Mouse (Mus musculus) intestine, embryonic 14.5 days (tissue): ENCODE data around the gene Gm21976. TPM values are rescaled to one million over a fixed set of nuclear protein-coding genes. Genes with fewer than 3 reads are reported as not detected.
A peak's percentile ranks its signal among the peaks of the same experiment; 100 is the strongest.

Experiments used
- ATAC-seq: fragments of 200-750 bp; cut with Nextera tagmentation; replicated peaks from 2 replicates; pipeline ENCODE4 v1.8.0; 2017; ENCODE audit warnings: low read depth, moderate number of reproducible peaks, moderate TSS enrichment, moderate library complexity; ENCODE audit not compliant: low FRiP score, low TSS enrichment
- DNase-seq: peaks from one replicate; pipeline ENCODE4 v3.0.0-alpha.2; 2018; ENCODE audit warnings: low spot score
- H3K27ac ChIP-seq: fragments of 300-500 bp; sonication (generic); 2 replicates; pipeline ENCODE4 v1.5.1; 2014; ENCODE audit warnings: low read depth, mild to moderate bottlenecking, control low read depth
- H3K27me3 ChIP-seq: fragments of 300-500 bp; sonication (generic); replicated peaks from 2 replicates; pipeline ENCODE4 v1.6.1; 2014; ENCODE audit warnings: low read length, control low read depth; ENCODE audit not compliant: control insufficient read depth, insufficient read depth
- H3K36me3 ChIP-seq: fragments of 300-500 bp; sonication (generic); 2 replicates; pipeline ENCODE4 v1.6.1; 2014; ENCODE audit warnings: low read length, control low read depth; ENCODE audit not compliant: control insufficient read depth, insufficient read depth
- H3K4me1 ChIP-seq: fragments of 300-500 bp; sonication (generic); replicated peaks from 2 replicates; pipeline ENCODE4 v1.6.1; 2014; ENCODE audit warnings: low read length, control low read depth, mixed read lengths; ENCODE audit not compliant: control insufficient read depth, insufficient read depth
- H3K4me2 ChIP-seq: fragments of 300-500 bp; sonication (generic); 2 replicates; pipeline ENCODE4 v1.6.1; 2014; ENCODE audit warnings: low read length
- H3K4me3 ChIP-seq: fragments of 300-500 bp; sonication (generic); 2 replicates; pipeline ENCODE4 v1.5.1; 2014; ENCODE audit warnings: low read depth, low read length, control low read depth, mixed read lengths
- H3K9ac ChIP-seq: fragments of 300-500 bp; sonication (generic); 2 replicates; pipeline ENCODE4 v1.6.1; 2014; ENCODE audit warnings: mild to moderate bottlenecking, low read length
- H3K9me3 ChIP-seq: fragments of 300-500 bp; sonication (generic); 2 replicates; pipeline ENCODE4 v1.6.1; 2016; ENCODE audit warnings: low read length, control low read depth; ENCODE audit not compliant: control insufficient read depth
- WGBS: fragments of 180-500 bp; shearing (Covaris S2); extraction: QIAGEN DNeasy Blood & Tissue Kit; methylation state at CpG from one replicate; pipeline ENCODE4 v1.1.7; 2014; 5-methylcytosine and 5-hydroxymethylcytosine counted together
- polyA plus RNA-seq: library from polyadenylated mRNA; unstranded; fragments of >200 nt; fragmentation: Nextera tagmentation; extraction: Ambion mirVana; gene quantifications from 2 replicates; pipeline ENCODE4 v1.2.1, GENCODE M21; 2014

Gene Gm21976
- polyA plus RNA-seq, 1 experiment from 2014 or later = not detected

- ATAC-seq = no peak
- peaks cover 97% of the 10 kb centered on the region for H3K36me3 ChIP-seq
- 73% methylated on average over 9 of the region's 9 CpGs for WGBS
- no peak overlapping the region for H3K9ac ChIP-seq
- no peak overlapping the region for H3K27ac ChIP-seq
- no peak overlapping the region for H3K4me2 ChIP-seq
- H3K9me3 ChIP-seq = no peaks in the 10 kb centered on the region
- no peak for DNase-seq
- H3K4me3 ChIP-seq = no peak overlapping the region
- no peaks in the 10 kb centered on the region for H3K4me1 ChIP-seq
- H3K27me3 ChIP-seq = no peaks in the 10 kb centered on the region
Observed at GRCm38 (mm10) chr13:98254921-98255320, 24.8 kb upstream of the Gm21976 start.

DNA sequence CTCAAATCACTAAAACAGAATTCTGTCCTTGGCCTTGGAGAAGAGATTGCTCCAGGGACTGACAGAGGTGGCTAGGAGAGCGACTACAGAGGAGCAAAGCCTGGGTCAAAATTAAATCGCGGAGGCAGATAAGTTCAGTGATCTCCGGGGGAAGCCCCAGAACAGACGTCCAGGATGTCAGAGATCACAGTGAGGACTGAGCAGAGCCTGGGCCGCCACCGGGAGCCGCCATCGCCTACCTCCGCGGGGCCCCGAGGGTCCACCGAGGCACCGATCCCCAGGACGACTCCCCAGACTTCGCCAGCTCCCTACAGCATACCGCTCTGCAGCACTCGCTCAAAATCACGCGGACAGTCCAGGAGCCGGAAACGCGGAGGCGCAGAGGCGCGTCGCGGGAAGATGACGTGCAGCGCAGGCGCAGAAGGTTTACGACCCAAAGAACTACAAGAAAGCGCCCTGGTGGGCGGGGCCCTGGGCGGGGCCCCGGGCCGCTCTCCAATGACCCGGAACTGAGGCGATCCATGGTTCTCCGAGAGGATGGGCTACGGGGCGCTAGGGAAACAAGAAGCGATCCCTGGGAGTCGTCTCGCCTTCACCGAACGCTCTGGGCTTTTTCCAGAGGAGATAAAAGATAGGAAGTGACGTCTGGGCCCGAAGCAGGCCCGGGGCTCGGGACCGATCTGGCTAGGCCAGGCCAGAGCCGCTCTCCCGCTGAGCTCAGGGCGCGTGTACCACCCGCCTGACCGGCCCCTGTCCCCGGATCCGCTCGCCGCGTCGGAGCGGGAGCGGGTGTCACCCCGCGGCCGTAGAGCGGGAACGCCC, 16.8 kb upstream of the Gm21976 start, which contains the start of the genes Utp15 and Ankra2:
Utp15 (minus strand) TSS at position 406 of the 822 bp plus-strand sequence.
Ankra2 (plus strand) TSS at position 439 of the 822 bp plus-strand sequence.
- H3K4me1 ChIP-seq = peaks cover 17% of the 10 kb centered on the region
- peak within 1 kb of the TSS; percentile 75 for H3K9ac ChIP-seq
- ATAC-seq (peak; percentile 100), DNase-seq (peak; percentile 99)
- H3K4me2 ChIP-seq = peak within 1 kb of the TSS; percentile 82
- peak within 1 kb of the TSS; percentile 89 for H3K4me3 ChIP-seq
- peaks cover 38% of the 10 kb centered on the region for H3K36me3 ChIP-seq
- no peaks in the 10 kb centered on the region for H3K9me3 ChIP-seq
- H3K27ac ChIP-seq = peak within 1 kb of the TSS; percentile 91
- WGBS = under 1% methylated on average over 71 of the region's 71 CpGs
- no peaks in the 10 kb centered on the region for H3K27me3 ChIP-seq

- Histone ChIP-seq H3K27ac (peak overlapping the region; percentile 91), H3K4me3 (peak overlapping the region; percentile 89), H3K9me3 (no peaks in the 10 kb centered on the region), H3K4me2 (peak overlapping the region; percentile 82), H3K4me1 (peaks cover 17% of the 10 kb centered on the region), H3K27me3 (no peaks in the 10 kb centered on the region), H3K36me3 (peaks cover 31% of the 10 kb centered on the region), H3K9ac (peak overlapping the region; percentile 75)
- ATAC-seq (no peak), DNase-seq (no peak)
- WGBS = 1% methylated on average over 16 of the region's 16 CpGs
Observed at GRCm38 (mm10) chr13:98263458-98263987, 16.2 kb upstream of the Gm21976 start.

- Histone ChIP-seq H3K4me1 (peaks cover 17% of the 10 kb centered on the region), H3K36me3 (peaks cover 25% of the 10 kb centered on the region), H3K27ac (no peak overlapping the region), H3K27me3 (no peaks in the 10 kb centered on the region), H3K4me2 (peak overlapping the region; percentile 82), H3K9ac (peak overlapping the region; percentile 75), H3K9me3 (no peaks in the 10 kb centered on the region), H3K4me3 (peak overlapping the region; percentile 89)
- ATAC-seq = no peak
- DNase-seq = no peak
- 33% methylated on average over 5 of the region's 5 CpGs for whole genome bisulfite sequencing
Observed at GRCm38 (mm10) chr13:98264111-98264510, 15.6 kb upstream of the Gm21976 start.

GRCm38 (mm10) chr13:98274023-98274422, 5.7 kb upstream of the Gm21976 start:
- no peak overlapping the region for H3K9ac ChIP-seq
- no peak overlapping the region for H3K27ac ChIP-seq
- H3K27me3 ChIP-seq = no peaks in the 10 kb centered on the region
- ATAC-seq = no peak
- H3K4me1 ChIP-seq = no peaks in the 10 kb centered on the region
- H3K36me3 ChIP-seq = peaks cover 61% of the 10 kb centered on the region
- H3K4me3 ChIP-seq = no peak overlapping the region
- 92% methylated on average over 9 of the region's 9 CpGs for WGBS
- H3K4me2 ChIP-seq = no peak overlapping the region
- no peaks in the 10 kb centered on the region for H3K9me3 ChIP-seq
- DNase-seq = no peak

DNA sequence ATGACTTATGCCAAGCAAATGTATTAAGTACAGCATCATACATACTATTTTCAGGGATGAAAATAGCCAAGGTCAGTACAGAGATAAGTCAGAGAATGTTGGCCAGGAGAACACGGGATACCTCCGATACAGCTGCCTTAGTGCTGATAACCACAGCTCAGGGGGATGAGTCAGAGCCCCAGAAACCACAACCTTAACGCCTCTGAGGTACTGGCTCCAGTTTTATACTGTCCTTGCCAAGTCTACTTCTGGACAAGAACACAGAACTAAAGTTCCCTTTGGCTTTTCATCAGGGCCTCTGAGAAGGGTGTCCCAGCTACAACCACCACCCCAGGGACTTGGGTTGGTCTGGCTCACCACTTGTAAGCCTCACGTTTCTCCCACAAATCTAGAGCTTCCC, 4.0 kb upstream of the Gm21976 start:
- H3K27ac ChIP-seq = no peak overlapping the region
- 79% methylated on average over 4 of the region's 4 CpGs for WGBS
- no peak overlapping the region for H3K9ac ChIP-seq
- H3K9me3 ChIP-seq = no peaks in the 10 kb centered on the region
- DNase-seq = no peak
- H3K36me3 ChIP-seq = peaks cover 48% of the 10 kb centered on the region
- no peaks in the 10 kb centered on the region for H3K27me3 ChIP-seq
- H3K4me3 ChIP-seq = no peak overlapping the region
- no peak for ATAC-seq
- H3K4me2 ChIP-seq = no peak overlapping the region
- no peaks in the 10 kb centered on the region for H3K4me1 ChIP-seq

DNA sequence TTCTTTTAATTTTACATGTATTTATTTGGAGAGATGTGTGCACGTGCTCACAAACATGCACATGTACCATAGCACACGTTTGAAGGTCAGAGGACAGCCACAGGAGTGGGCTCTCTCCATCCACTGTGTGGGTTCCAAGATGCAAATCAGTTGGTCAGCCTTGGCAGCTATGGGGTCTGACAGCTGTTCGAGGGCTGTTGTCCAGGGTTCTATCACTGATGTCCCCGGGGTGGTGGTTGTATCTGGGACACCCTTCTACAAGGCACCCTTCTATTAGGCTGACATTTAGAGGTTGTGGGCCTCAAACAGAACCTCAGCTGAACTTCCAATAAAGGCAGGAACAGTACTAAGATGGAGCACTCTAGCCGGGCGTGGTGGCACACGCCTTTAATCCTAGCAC, 3.4 kb upstream of the Gm21976 start:
- H3K4me2 ChIP-seq = no peak overlapping the region
- no peaks in the 10 kb centered on the region for H3K9me3 ChIP-seq
- H3K9ac ChIP-seq = no peak overlapping the region
- H3K4me1 ChIP-seq = no peaks in the 10 kb centered on the region
- 89% methylated on average over 7 of the region's 7 CpGs for WGBS
- ATAC-seq = no peak
- no peak for DNase-seq
- H3K36me3 ChIP-seq = peaks cover 42% of the 10 kb centered on the region
- H3K4me3 ChIP-seq = no peak overlapping the region
- no peaks in the 10 kb centered on the region for H3K27me3 ChIP-seq
- H3K27ac ChIP-seq = no peak overlapping the region

DNA sequence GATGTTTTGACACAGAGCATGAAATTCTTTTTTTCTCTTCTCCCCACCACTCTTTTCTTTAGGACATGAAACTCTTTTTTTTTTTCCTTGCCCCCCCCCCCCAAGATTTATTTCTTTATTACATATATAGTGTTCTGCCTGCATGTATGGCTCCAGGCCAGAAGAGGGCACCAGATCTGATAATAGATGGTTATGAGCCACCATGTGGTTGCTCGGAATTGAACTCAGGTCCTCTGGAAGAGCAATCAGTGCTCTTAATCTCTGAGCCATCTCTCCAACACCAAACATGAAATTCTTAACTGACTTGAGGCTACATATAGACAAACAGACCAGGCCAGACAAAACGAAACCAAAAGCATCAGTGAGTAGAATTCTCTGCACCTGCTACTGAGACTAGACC, 2.2 kb upstream of the Gm21976 start:
- Histone ChIP-seq H3K9ac (no peak overlapping the region), H3K36me3 (peaks cover 29% of the 10 kb centered on the region), H3K4me3 (no peak overlapping the region), H3K27ac (no peak overlapping the region), H3K4me2 (no peak overlapping the region), H3K9me3 (no peaks in the 10 kb centered on the region), H3K4me1 (no peaks in the 10 kb centered on the region), H3K27me3 (no peaks in the 10 kb centered on the region)
- no peak for ATAC-seq
- whole genome bisulfite sequencing = 93% methylated on average over 2 of the region's 2 CpGs
- DNase-seq = no peak
